Mouse (Mus musculus) heart, adult 2 months (tissue): ENCODE results near the gene Wdr1. TPM values are rescaled to one million over a fixed set of nuclear protein-coding genes. Genes with fewer than 3 reads are reported as not detected.
A peak's percentile ranks its signal among the peaks of the same experiment; 100 is the strongest.
"Not testable (repeated sequence)": the region's sequence is repeated elsewhere in the genome, so short reads cannot be mapped to it uniquely, and the experiment has no call there.

ENCODE experiments used
- DNase-seq, 2 experiments: peaks; one replicate each; pipeline ENCODE4 v3.0.0; 2021
- H3K27ac ChIP-seq: fragments of 200-600 bp; 2 replicates; pipeline ENCODE4 v1.8.1; 2022
- H3K27me3 ChIP-seq: fragments of 200-500 bp; 2 replicates; pipeline ENCODE4 v1.6.1; 2012; ENCODE audit warnings: mild to moderate bottlenecking, low read length, inconsistent platforms, mixed read lengths; ENCODE audit not compliant: control insufficient read depth, insufficient read depth
- H3K36me3 ChIP-seq: fragments of 200-500 bp; 2 replicates; pipeline ENCODE4 v1.6.1; 2012; ENCODE audit warnings: low read length, inconsistent platforms; ENCODE audit not compliant: control insufficient read depth, insufficient read depth
- H3K4me1 ChIP-seq: fragments of 200-500 bp; 2 replicates; pipeline ENCODE4 v1.6.1; 2011; ENCODE audit warnings: low read length; ENCODE audit not compliant: control insufficient read depth, insufficient read depth
- H3K4me3 ChIP-seq: fragments of 200-600 bp; 2 replicates; pipeline ENCODE4 v1.8.1; 2022
- H3K79me2 ChIP-seq: fragments of 200-500 bp; replicated peaks from 2 replicates; pipeline ENCODE4 v1.6.1; 2012; ENCODE audit warnings: mild to moderate bottlenecking, inconsistent platforms, low read length, moderate library complexity, mixed read lengths; ENCODE audit not compliant: control insufficient read depth, insufficient read depth
- H3K9ac ChIP-seq: fragments of 200-500 bp; 2 replicates; pipeline ENCODE4 v1.6.1; 2012; ENCODE audit warnings: low read depth, mild to moderate bottlenecking, control low read depth, inconsistent platforms, low read length, mixed read lengths
- CTCF ChIP-seq: fragments of 200-600 bp; IDR thresholded peaks from 2 replicates; pipeline ENCODE4 v1.8.1; 2022; ENCODE audit warnings: antibody characterized with exemption, mild to moderate bottlenecking, moderate library complexity
- EP300 ChIP-seq: fragments of 200-500 bp; IDR thresholded peaks from 2 replicates; pipeline ENCODE4 v1.6.1; 2011; ENCODE audit warnings: low read depth, low read length, control low read depth; ENCODE audit not compliant: insufficient read depth
- POLR2A ChIP-seq: fragments of 200-500 bp; IDR thresholded peaks from 2 replicates; pipeline ENCODE4 v1.6.1; 2011; ENCODE audit warnings: mild to moderate bottlenecking, low read depth, low read length, control low read depth; ENCODE audit not compliant: insufficient read depth
- WGBS: fragments of 180-500 bp; shearing (Covaris S2); methylation state at CpG from one replicate; pipeline ENCODE4 v1.1.7; 2018; 5-methylcytosine and 5-hydroxymethylcytosine counted together
- intact Hi-C: fragments of 180-260 bp; cut with DNase I; formaldehyde crosslinking; loops from one replicate; pipeline ENCODE4 v1.15.1; 2025
- long read RNA-seq: library from polyadenylated mRNA; stranded (forward); transcript quantifications from one replicate; pipeline ENCODE4 v2.0.0, GENCODE M21; 2021
- polyA plus RNA-seq: library from polyadenylated mRNA; depleted of rRNA; stranded (reverse); fragments of >200 nt; gene quantifications from 2 replicates; pipeline ENCODE4 v1.2.3, GENCODE M21; 2012; rRNA removed
- total RNA-seq, 2 experiments: library from RNA; stranded (reverse); gene quantifications; 2 replicates each; pipeline ENCODE4 v1.2.3; 2021

The Wdr1 gene
- 100 to 1,000 TPM; 107 to 119 TPM for total RNA-seq
- 105 and 144 TPM in 2 replicates for polyA plus RNA-seq
- long read RNA-seq, transcript Wdr1-201 (15 exons, 3,089 nt) = major isoform, 215 of 241 reads
- long read RNA-seq, partial matches to known transcripts = 9 of 241 reads
- long read RNA-seq, other reads (novel, unspliced or antisense) = 14 of 241 reads

DNA sequence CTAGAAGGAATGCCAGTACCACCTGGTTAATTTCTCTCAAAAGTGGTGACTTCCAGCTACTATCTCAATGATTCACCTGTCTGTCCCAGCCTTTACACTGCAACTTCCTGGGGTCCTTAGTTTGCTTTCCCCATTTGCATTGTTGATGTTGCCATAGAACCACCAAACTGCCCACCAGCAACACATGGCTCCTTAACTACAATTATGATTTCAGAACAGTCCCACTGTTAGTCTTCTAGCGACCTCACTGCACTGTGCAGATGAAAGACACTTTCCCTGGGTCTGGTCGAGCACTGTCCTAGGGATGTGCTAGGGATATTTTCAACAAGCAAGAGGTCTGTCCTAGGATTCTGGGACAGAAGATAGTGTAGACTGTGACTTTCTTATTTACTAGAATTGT is at the start of gene Wdr1:
Gene Wdr1 (minus strand): TSS at position 101 of the 400 bp plus-strand sequence.
- Histone ChIP-seq H3K4me3 (peak within 1 kb of the TSS; percentile 61), H3K79me2 (peaks cover 5% of the 10 kb centered on the region), H3K9ac (peak within 1 kb of the TSS; percentile 66), H3K27me3 (no peaks in the 10 kb centered on the region), H3K36me3 (peaks cover 9% of the 10 kb centered on the region), H3K4me1 (peaks cover 9% of the 10 kb centered on the region), H3K27ac (peak within 1 kb of the TSS; percentile 97)
- no peak for DNase-seq
- WGBS = 79% methylated on average over 2 of the region's 2 CpGs
- TF ChIP-seq POLR2A = no peak
- no peak for TF ChIP-seq CTCF
- TF ChIP-seq EP300 = no peak
- intact Hi-C loops = loop anchor here (2.0 kb wide), 1 partner anchor 82 kb away; no protein-coding TSS in a partner anchor

- Histone ChIP-seq H3K27me3 (no peaks in the 10 kb centered on the region), H3K9ac (no peak overlapping the region), H3K79me2 (no peaks in the 10 kb centered on the region), H3K4me1 (no peaks in the 10 kb centered on the region), H3K27ac (no peak overlapping the region), H3K4me3 (no peak overlapping the region), H3K36me3 (no peaks in the 10 kb centered on the region)
- intact Hi-C loops = no loop called here
- TF ChIP-seq EP300 (no peak), CTCF (no peak)
- DNase-seq = no peak
- WGBS = 74% methylated on average over 3 of the region's 3 CpGs
Measured at GRCm38 (mm10) chr5:38611118-38611517, 48.1 kb upstream of the Wdr1 start.

DNA sequence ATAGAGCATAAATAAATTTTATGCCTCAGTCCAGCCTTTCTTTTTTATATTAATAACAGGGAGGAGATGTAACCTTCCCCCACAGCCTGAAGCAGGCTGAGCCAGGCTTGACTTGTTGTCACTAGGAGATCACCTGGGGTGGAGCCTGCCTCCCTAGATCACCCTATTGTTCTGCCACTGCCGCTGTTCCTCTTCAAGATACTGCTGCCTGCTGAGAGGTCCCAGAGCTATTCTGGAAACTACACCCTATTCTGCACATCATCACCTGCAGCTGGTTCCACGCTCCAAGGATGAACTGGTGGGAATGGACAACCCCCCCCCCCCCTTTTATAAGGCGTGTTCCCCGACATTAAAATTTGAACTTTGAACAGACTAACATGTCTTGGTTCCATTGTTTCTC is 45.2 kb upstream of the Wdr1 start:
- H3K27ac ChIP-seq, DNase-seq, H3K4me3 ChIP-seq, H3K27me3 ChIP-seq, intact Hi-C loops, H3K79me2 ChIP-seq, H3K4me1 ChIP-seq, H3K36me3 ChIP-seq, H3K9ac ChIP-seq: not testable (repeated sequence)
- WGBS = 80% methylated on average over 4 of the region's 4 CpGs

DNA sequence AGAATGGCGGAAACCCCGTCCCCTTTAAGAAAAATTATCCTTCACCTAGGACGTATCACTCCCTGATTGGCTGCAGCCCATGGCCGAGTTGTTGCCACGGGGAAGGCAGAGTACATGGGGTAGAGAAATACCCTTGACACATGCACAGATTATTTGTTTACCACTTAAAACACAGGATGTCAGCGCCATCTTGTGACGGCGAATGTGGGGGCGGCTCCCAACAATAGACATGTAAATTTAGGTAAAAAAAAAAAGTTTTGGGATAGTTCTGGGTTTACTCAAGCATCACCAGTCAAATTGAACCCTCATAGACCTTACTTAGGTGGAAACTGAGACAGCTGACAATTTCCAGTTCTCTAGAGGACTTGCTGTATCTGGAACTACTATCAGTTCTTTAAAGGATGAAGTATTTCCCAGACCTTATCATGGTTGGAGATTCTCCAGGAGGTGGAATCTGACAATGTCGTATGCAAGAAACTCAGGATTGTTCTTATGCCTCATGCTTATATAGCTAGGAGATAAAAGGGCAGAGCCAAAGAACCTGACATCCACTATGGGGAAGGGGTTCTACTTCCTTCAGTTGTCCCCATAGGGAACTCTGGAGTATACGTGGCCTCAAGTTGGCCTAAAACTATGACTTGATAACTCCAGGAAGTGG is 35.8 kb upstream of the Wdr1 start:
- no peaks in the 10 kb centered on the region for H3K27me3 ChIP-seq
- no peaks in the 10 kb centered on the region; the same call in 1 of the 2 replicates for H3K4me1 ChIP-seq
- no peak overlapping the region for H3K4me3 ChIP-seq
- intact Hi-C loops = no loop called here
- H3K79me2 ChIP-seq = no peaks in the 10 kb centered on the region
- no peak for DNase-seq
- no peaks in the 10 kb centered on the region for H3K36me3 ChIP-seq
- 43% methylated on average over 11 of the region's 11 CpGs for WGBS
- TF ChIP-seq EP300 (no peak), CTCF (no peak), POLR2A (no peak)
- H3K27ac ChIP-seq = no peak overlapping the region
- no peak overlapping the region for H3K9ac ChIP-seq

GRCm38 (mm10) chr5:38588924-38589323 is 25.9 kb upstream of the Wdr1 start:
- H3K27me3 ChIP-seq = no peaks in the 10 kb centered on the region
- no peaks in the 10 kb centered on the region for H3K36me3 ChIP-seq
- H3K79me2 ChIP-seq = no peaks in the 10 kb centered on the region
- no peak for DNase-seq
- no peaks in the 10 kb centered on the region for H3K4me1 ChIP-seq
- intact Hi-C loops = no loop called here
- WGBS = 26% methylated on average over 9 of the region's 9 CpGs
- H3K4me3 ChIP-seq = no peak overlapping the region
- TF ChIP-seq CTCF (no peak), EP300 (no peak), POLR2A (no peak)
- H3K9ac ChIP-seq = no peak overlapping the region
- H3K27ac ChIP-seq = no peak overlapping the region

GRCm38 (mm10) chr5:38585450-38585849 is 22.4 kb upstream of the Wdr1 start:
- TF ChIP-seq CTCF (peak; percentile 64), EP300 (no peak)

More at GRCm38 (mm10) chr5:38585450-38585849, 22.4 kb upstream of the Wdr1 start:
- no peak overlapping the region for H3K9ac ChIP-seq
- no peaks in the 10 kb centered on the region for H3K27me3 ChIP-seq
- H3K27ac ChIP-seq = no peak overlapping the region
- 65% methylated on average over 2 of the region's 2 CpGs for WGBS
- DNase-seq = no peak
- no peaks in the 10 kb centered on the region for H3K79me2 ChIP-seq
- H3K4me1 ChIP-seq = no peaks in the 10 kb centered on the region
- H3K4me3 ChIP-seq = no peak overlapping the region
- no peaks in the 10 kb centered on the region for H3K36me3 ChIP-seq
- intact Hi-C loops = no loop called here
